ENCODE assay signal across 22 mouse cellular contexts in the genomic region with DNA sequence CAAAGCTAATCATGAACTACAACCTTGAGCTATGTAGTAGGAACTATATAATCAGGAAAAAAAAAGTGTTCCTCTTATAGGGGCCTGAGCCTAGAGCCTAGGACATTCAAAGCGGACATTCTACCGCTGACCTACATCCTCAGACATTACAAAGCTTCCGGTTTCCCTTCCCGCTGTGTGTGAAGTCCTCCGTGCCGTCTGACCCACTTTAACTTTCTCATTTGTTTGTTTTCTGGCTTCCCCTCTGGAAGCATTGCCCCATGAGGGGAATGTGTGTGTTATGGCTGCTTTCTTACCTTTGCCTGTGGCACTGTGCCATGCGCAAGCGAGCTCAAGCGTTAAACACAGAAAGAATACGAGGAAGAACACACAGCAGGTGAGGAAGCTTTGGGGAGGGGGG. TPM values are rescaled to one million over a fixed set of nuclear protein-coding genes. Genes with fewer than 3 reads are reported as not detected.
A peak's percentile ranks its signal among the peaks of the same experiment; 100 is the strongest.
DNase-seq lines count a peak whose midpoint lies in the region; ATAC-seq and TF ChIP-seq lines count a peak whose summit lies in the region.
"Had no signal": no experiment of that assay in that cellular context is flagged by ENCODE, and none has a peak within 500 bp of the region (broad histone marks: within the 10 kb centered on the region; RNA-seq: fewer than 3 reads in every experiment).

No protein-coding gene starts in this region.

- TF ChIP-seq EP300 in liver, postnatal 0 days (IDR thresholded peaks at IDR 0.05; ENCODE audit: low read depth), result no peak

- peak; percentile 26 for DNase-seq in liver, postnatal 0 days
- peak; percentile 81 for DNase-seq in retina, postnatal 1 day
- DNase-seq in cerebellum, adult 8-10 months, result no peak
- no peak for DNase-seq in adrenal gland, adult 8-10 months
- DNase-seq: adrenal gland, adult 2 months; cerebellum, adult 11 months; gastrocnemius, postnatal 14 days; heart, adult 2 months; heart, postnatal 4 days; liver; spleen, adult 18-20 months; thymus, postnatal 4 days had no signal

- no peaks in the 10 kb centered on the region for H3K27me3 ChIP-seq in liver, postnatal 0 days (ENCODE audit: insufficient read depth, low read length)
- peaks cover 8% of the 10 kb centered on the region; the same call in 1 of the 2 replicates for H3K27me3 ChIP-seq in liver, embryonic 12.5 days (replicated peaks)
- H3K27me3 ChIP-seq in neural tube, embryonic 13.5 days, result no peaks in the 10 kb centered on the region
- H3K27me3 ChIP-seq in neural tube, embryonic 15.5 days (replicated peaks), result no peaks in the 10 kb centered on the region
- H3K27me3 ChIP-seq: forebrain, embryonic 12.5 days; heart, embryonic 15.5 days; midbrain, embryonic 15.5 days had no signal

- no peak for TF ChIP-seq CTCF in liver, postnatal 0 days (IDR thresholded peaks at IDR 0.05; ENCODE audit: low read depth)

- no peak overlapping the region for H3K4me3 ChIP-seq in liver, postnatal 0 days (ENCODE audit: low read depth, low read length)
- H3K4me3 ChIP-seq in liver, embryonic 12.5 days, result no peak overlapping the region
- H3K4me3 ChIP-seq in neural tube, embryonic 13.5 days, result no peak overlapping the region
- H3K4me3 ChIP-seq in neural tube, embryonic 15.5 days (replicated peaks), result no peak overlapping the region
- H3K4me3 ChIP-seq: forebrain, embryonic 12.5 days; heart, adult 2 months; heart, embryonic 15.5 days; layer of hippocampus, adult 2 months; midbrain, embryonic 15.5 days had no signal

- 49% methylated on average over 10 of the region's 10 CpGs for WGBS in liver, postnatal 0 days (ENCODE audit: insufficient replicate concordance)
- 73% methylated on average over 10 of the region's 10 CpGs for WGBS in liver, embryonic 12.5 days (ENCODE audit: insufficient replicate concordance)
- WGBS in neural tube, embryonic 13.5 days, result 64% methylated on average over 10 of the region's 10 CpGs
- 54% methylated on average over 10 of the region's 10 CpGs for WGBS in neural tube, embryonic 15.5 days

- H3K4me1 ChIP-seq in liver, postnatal 0 days (ENCODE audit: insufficient read depth), result peaks cover 7% of the 10 kb centered on the region
- H3K4me1 ChIP-seq in liver, embryonic 12.5 days, result no peaks in the 10 kb centered on the region
- H3K4me1 ChIP-seq in neural tube, embryonic 13.5 days (replicated peaks), result peaks cover 41% of the 10 kb centered on the region
- peaks cover 30% of the 10 kb centered on the region for H3K4me1 ChIP-seq in neural tube, embryonic 15.5 days
- H3K4me1 ChIP-seq: heart, embryonic 15.5 days had no signal

- H3K9ac ChIP-seq in liver, postnatal 0 days (replicated peaks), result no peak overlapping the region
- H3K9ac ChIP-seq in liver, embryonic 12.5 days, result no peak overlapping the region
- no peak overlapping the region; the same call in 1 of the 2 replicates for H3K9ac ChIP-seq in neural tube, embryonic 13.5 days
- no peak overlapping the region for H3K9ac ChIP-seq in neural tube, embryonic 15.5 days (replicated peaks)
- H3K9ac ChIP-seq: forebrain, embryonic 12.5 days; heart, embryonic 15.5 days; midbrain, embryonic 15.5 days had no signal

- no peaks in the 10 kb centered on the region for H3K9me3 ChIP-seq in liver, postnatal 0 days (ENCODE audit: low read length)
- no peaks in the 10 kb centered on the region for H3K9me3 ChIP-seq in liver, embryonic 12.5 days (replicated peaks)
- H3K9me3 ChIP-seq in neural tube, embryonic 13.5 days, result no peaks in the 10 kb centered on the region
- no peaks in the 10 kb centered on the region for H3K9me3 ChIP-seq in neural tube, embryonic 15.5 days (replicated peaks)
- H3K9me3 ChIP-seq: forebrain, embryonic 12.5 days; heart, embryonic 15.5 days; midbrain, embryonic 15.5 days had no signal

- peak; percentile 82 for ATAC-seq in liver, postnatal 0 days
- ATAC-seq in liver, embryonic 12.5 days, result no peak
- ATAC-seq in neural tube, embryonic 13.5 days (ENCODE audit: low read depth), result no peak
- no peak for ATAC-seq in neural tube, embryonic 15.5 days (ENCODE audit: low FRiP score)
- ATAC-seq in granulocyte monocyte progenitor cell, adult 5-6 weeks (replicated peaks; ENCODE audit: poor library complexity, severe bottlenecking), result peak; percentile 83
- ATAC-seq: hindbrain, postnatal 0 days; intestine, postnatal 0 days; midbrain, embryonic 15.5 days had no signal

- H3K27ac ChIP-seq in liver, postnatal 0 days (ENCODE audit: low read depth), result peak overlapping the region; percentile 29; the same call in 1 of the 2 replicates
- H3K27ac ChIP-seq in liver, embryonic 12.5 days, result no peak overlapping the region
- H3K27ac ChIP-seq in neural tube, embryonic 13.5 days (replicated peaks), result 0 out of 2 replicates have a peak overlapping the region, but pooled peaks have one; percentile 54
- no peak overlapping the region for H3K27ac ChIP-seq in neural tube, embryonic 15.5 days (replicated peaks)
- H3K27ac ChIP-seq: forebrain, embryonic 12.5 days; heart, adult 2 months; heart, embryonic 15.5 days had no signal

- H3K4me2 ChIP-seq in liver, postnatal 0 days (ENCODE audit: low read depth, low read length), result peak overlapping the region; percentile 44
- H3K4me2 ChIP-seq in liver, embryonic 12.5 days, result no peak overlapping the region
- no peak overlapping the region for H3K4me2 ChIP-seq in neural tube, embryonic 13.5 days
- no peak overlapping the region for H3K4me2 ChIP-seq in neural tube, embryonic 15.5 days
- H3K4me2 ChIP-seq: forebrain, embryonic 12.5 days; heart, embryonic 15.5 days; midbrain, embryonic 15.5 days had no signal

- H3K36me3 ChIP-seq in liver, postnatal 0 days (replicated peaks; ENCODE audit: insufficient read depth, low read length), result no peaks in the 10 kb centered on the region
- H3K36me3 ChIP-seq in liver, embryonic 12.5 days, result no peaks in the 10 kb centered on the region
- H3K36me3 ChIP-seq in neural tube, embryonic 13.5 days, result no peaks in the 10 kb centered on the region
- H3K36me3 ChIP-seq in neural tube, embryonic 15.5 days, result no peaks in the 10 kb centered on the region
- H3K36me3 ChIP-seq: forebrain, embryonic 12.5 days; heart, embryonic 15.5 days; midbrain, embryonic 15.5 days had no signal

RNA-seq across cellular contexts. Expression of a gene that starts 18.5 kb away (rescaled TPM):
- 0.61 and 0.63 TPM in 2 replicates for polyA plus RNA-seq in liver, postnatal 0 days (2015; fragmentation: Nextera tagmentation; extraction: Ambion mirVana)
- polyA plus RNA-seq in liver, embryonic 12.5 days (2016; fragmentation: Nextera tagmentation; extraction: Ambion mirVana), result 7.6 and 8.5 TPM in 2 replicates
- polyA plus RNA-seq in neural tube, embryonic 13.5 days (2015; fragmentation: Nextera tagmentation; extraction: Ambion mirVana), result 51.2 and 54.3 TPM in 2 replicates
- 48.8 and 62.8 TPM in 2 replicates for polyA plus RNA-seq in neural tube, embryonic 15.5 days (2015; fragmentation: Nextera tagmentation; extraction: Ambion mirVana)
- total RNA-seq in granulocyte monocyte progenitor cell, adult 5-6 weeks (2014; fragmentation: Nextera tagmentation), result 12.8 and 19.7 TPM in 2 replicates
- total RNA-seq in granulocyte monocyte progenitor cell, adult 5-6 weeks (2017), result 16.5 and 18.7 TPM in 2 replicates
- 10 to 100 TPM in 1 of 4 experiments, 1 to 10 TPM in 3; 7.2 to 12.5 (median 8.8) TPM for total RNA-seq in adrenal gland, adult 8-10 months (2022)

Comparison
In these comparisons a context has a peak if more than half of its experiments do, and no peak if none do; other contexts are left out.
1. ATAC-seq: peak in liver, postnatal 0 days (single experiment) and granulocyte monocyte progenitor cell, adult 5-6 weeks (single experiment); none in liver, embryonic 12.5 days (single experiment), neural tube, embryonic 13.5 days (single experiment) and neural tube, embryonic 15.5 days (single experiment).
2. H3K27ac ChIP-seq: peak in liver, postnatal 0 days (single experiment) and neural tube, embryonic 13.5 days (single experiment); none in liver, embryonic 12.5 days (single experiment) and neural tube, embryonic 15.5 days (single experiment).
3. DNase-seq: peak in liver, postnatal 0 days (single experiment) and retina, postnatal 1 day (single experiment); none in cerebellum, adult 8-10 months (single experiment) and adrenal gland, adult 8-10 months (single experiment).